Mouse (Mus musculus): ENCODE measurements around the gene Etfb. TPM values are rescaled to one million over a fixed set of nuclear protein-coding genes. Genes with fewer than 3 reads are reported as not detected.

Etfb gene
- polyA plus RNA-seq, 1 experiment from 2014 or later = 760 TPM

DNA sequence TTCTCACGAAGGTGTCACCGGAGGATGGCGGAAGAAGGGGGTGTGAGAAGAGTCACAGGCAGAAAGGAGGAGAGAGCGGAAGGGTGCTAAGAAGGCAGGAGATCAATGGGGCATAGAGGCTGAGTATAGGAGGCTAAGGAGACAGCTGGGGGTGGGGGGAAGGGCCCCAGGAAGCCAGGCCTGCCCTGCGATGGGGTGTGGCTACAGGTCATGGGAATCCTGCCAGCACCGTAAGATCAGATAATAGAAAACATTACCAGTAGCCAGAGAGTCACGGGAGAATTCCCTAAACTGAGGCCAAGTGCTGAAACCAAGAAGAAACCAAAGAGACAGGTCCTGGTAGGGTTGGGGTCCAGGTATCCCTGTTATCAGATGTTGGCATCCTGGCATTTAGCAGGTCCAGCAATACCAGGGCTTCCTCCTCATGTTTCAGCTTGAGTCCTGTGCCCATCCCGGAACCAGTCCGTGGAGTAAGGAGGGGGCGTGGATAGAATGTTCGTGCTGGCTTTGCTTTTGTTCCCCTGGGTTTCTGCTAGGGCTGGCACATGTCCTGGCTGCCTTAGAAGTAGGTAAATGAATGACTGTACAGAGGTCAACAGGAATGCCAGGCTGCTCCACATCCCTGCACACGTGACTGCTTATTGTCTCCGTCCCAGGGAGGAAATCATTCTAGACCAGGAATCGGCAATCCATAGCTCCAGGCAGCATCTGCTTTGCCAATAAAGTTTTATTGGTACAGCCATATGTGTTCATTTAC is 9.9 kb downstream of the Etfb start:
- TF ChIP-seq CTCF (IDR thresholded peaks at IDR 0.05; ENCODE audit: low read depth) = no peak
- TF ChIP-seq EP300 (IDR thresholded peaks at IDR 0.05; ENCODE audit: low read depth) = no peak
- Histone ChIP-seq H3K9me3 (ENCODE audit: low read length) (no peaks in the 10 kb centered on the region), H3K27me3 (ENCODE audit: insufficient read depth, low read length) (no peaks in the 10 kb centered on the region), H3K4me3 (ENCODE audit: low read depth, low read length) (no peak overlapping the region), H3K9ac (replicated peaks) (no peak overlapping the region), H3K4me2 (ENCODE audit: low read depth, low read length) (no peak overlapping the region), H3K36me3 (replicated peaks; ENCODE audit: insufficient read depth, low read length) (peaks cover 47% of the 10 kb centered on the region), H3K27ac (ENCODE audit: low read depth) (no peak overlapping the region), H3K4me1 (ENCODE audit: insufficient read depth) (peaks cover 17% of the 10 kb centered on the region)
- 79% methylated on average over 14 of the region's 14 CpGs for WGBS (ENCODE audit: insufficient replicate concordance)
- ATAC-seq (no peak), DNase-seq (no peak)

- Histone ChIP-seq H3K36me3 (replicated peaks; ENCODE audit: insufficient read depth, low read length) (peaks cover 47% of the 10 kb centered on the region), H3K9me3 (ENCODE audit: low read length) (no peaks in the 10 kb centered on the region), H3K4me3 (ENCODE audit: low read depth, low read length) (no peak overlapping the region), H3K9ac (replicated peaks) (no peak overlapping the region), H3K27ac (ENCODE audit: low read depth) (no peak overlapping the region), H3K4me2 (ENCODE audit: low read depth, low read length) (no peak overlapping the region), H3K4me1 (ENCODE audit: insufficient read depth) (peaks cover 16% of the 10 kb centered on the region), H3K27me3 (ENCODE audit: insufficient read depth, low read length) (no peaks in the 10 kb centered on the region)
- ATAC-seq (no peak), DNase-seq (no peak)
- 72% methylated on average over 6 of the region's 6 CpGs for WGBS (ENCODE audit: insufficient replicate concordance)
- TF ChIP-seq EP300 (IDR thresholded peaks at IDR 0.05; ENCODE audit: low read depth) (no peak), CTCF (IDR thresholded peaks at IDR 0.05; ENCODE audit: low read depth) (no peak)
Observed at GRCm38 (mm10) chr7:43454371-43454770, 10.5 kb downstream of the Etfb start.

DNA sequence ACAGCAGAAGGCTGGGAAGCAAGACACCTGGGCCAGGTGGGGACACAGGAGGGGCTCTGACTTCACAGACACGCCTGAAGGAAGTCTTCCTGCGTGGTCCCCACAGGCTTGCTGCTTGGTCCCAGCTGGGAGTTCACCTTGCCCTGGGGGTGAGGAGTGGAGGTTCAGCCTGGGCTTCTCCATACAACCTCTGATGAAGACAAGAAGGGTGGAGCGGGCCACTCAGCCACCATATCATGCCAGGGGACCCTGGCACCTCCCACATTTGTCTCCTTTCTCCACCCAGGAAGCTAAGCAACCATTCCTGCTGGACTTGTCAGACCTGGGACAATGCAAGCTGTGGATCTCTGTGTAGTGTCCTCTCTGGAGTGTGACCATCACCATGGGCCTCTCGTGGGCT is 19.0 kb downstream of the Etfb start, which contains the start of gene Vsig10l:
Gene Vsig10l (plus strand): TSS at position 301 of the 400 bp plus-strand sequence.
- WGBS (ENCODE audit: insufficient replicate concordance) = 58% methylated on average over 4 of the region's 4 CpGs

DNA sequence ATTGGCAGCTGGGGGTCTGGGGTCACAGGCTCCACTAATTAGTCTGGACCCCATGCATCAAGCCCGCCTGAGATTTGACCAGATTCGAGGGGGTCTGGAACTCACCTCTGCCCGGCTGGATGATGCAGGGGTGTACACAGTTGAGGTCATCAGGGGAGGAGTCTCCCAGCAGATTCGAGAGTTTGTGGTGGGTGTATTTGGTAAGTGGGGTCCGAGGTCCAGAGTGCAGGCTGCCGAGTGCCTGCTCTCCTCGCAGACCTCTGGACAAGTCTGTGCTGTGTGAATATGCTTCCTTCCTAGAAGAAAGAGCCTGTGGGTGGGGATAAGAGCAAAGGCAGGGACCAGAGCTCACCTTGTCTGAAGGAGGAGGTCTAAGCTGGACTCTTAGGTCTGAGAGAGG is 20.1 kb downstream of the Etfb start:
- Histone ChIP-seq H3K4me1 (ENCODE audit: insufficient read depth) (peaks cover 16% of the 10 kb centered on the region), H3K36me3 (replicated peaks; ENCODE audit: insufficient read depth, low read length) (no peaks in the 10 kb centered on the region), H3K27ac (ENCODE audit: low read depth) (no peak overlapping the region), H3K27me3 (ENCODE audit: insufficient read depth, low read length) (no peaks in the 10 kb centered on the region), H3K4me3 (ENCODE audit: low read depth, low read length) (no peak overlapping the region), H3K9me3 (ENCODE audit: low read length) (no peaks in the 10 kb centered on the region), H3K4me2 (ENCODE audit: low read depth, low read length) (no peak overlapping the region), H3K9ac (replicated peaks) (0 out of 2 replicates have a peak overlapping the region, but pooled peaks have one; percentile 2)
- no peak for DNase-seq
- no peak for TF ChIP-seq EP300 (IDR thresholded peaks at IDR 0.05; ENCODE audit: low read depth)
- TF ChIP-seq CTCF (IDR thresholded peaks at IDR 0.05; ENCODE audit: low read depth) = no peak
- 56% methylated on average over 7 of the region's 7 CpGs for WGBS (ENCODE audit: insufficient replicate concordance)
- no peak for ATAC-seq

More for the DNA sequence above, 19.0 kb downstream of the Etfb start, which contains the start of gene Vsig10l:
- TF ChIP-seq CTCF (IDR thresholded peaks at IDR 0.05; ENCODE audit: low read depth) (no peak), EP300 (IDR thresholded peaks at IDR 0.05; ENCODE audit: low read depth) (no peak)
- no peak within 1 kb of the TSS for H3K9ac ChIP-seq (replicated peaks)
- no peak for DNase-seq
- no peak for ATAC-seq
- no peaks in the 10 kb centered on the region for H3K9me3 ChIP-seq (ENCODE audit: low read length)
- H3K4me1 ChIP-seq (ENCODE audit: insufficient read depth) = peaks cover 16% of the 10 kb centered on the region
- H3K36me3 ChIP-seq (replicated peaks; ENCODE audit: insufficient read depth, low read length) = peaks cover under 1% of the 10 kb centered on the region; the same call in 1 of the 2 replicates
- H3K4me3 ChIP-seq (ENCODE audit: low read depth, low read length) = no peak within 1 kb of the TSS
- no peak within 1 kb of the TSS for H3K4me2 ChIP-seq (ENCODE audit: low read depth, low read length)
- H3K27ac ChIP-seq (ENCODE audit: low read depth) = no peak within 1 kb of the TSS
- no peaks in the 10 kb centered on the region for H3K27me3 ChIP-seq (ENCODE audit: insufficient read depth, low read length)

- H3K4me1 ChIP-seq (ENCODE audit: insufficient read depth) = peaks cover 16% of the 10 kb centered on the region
- WGBS (ENCODE audit: insufficient replicate concordance) = 11% methylated on average over 35 of the region's 35 CpGs
- no peaks in the 10 kb centered on the region for H3K27me3 ChIP-seq (ENCODE audit: insufficient read depth, low read length)
- no peak overlapping the region for H3K27ac ChIP-seq (ENCODE audit: low read depth)
- H3K9ac ChIP-seq (replicated peaks) = peak overlapping the region; percentile 48
- H3K4me3 ChIP-seq (ENCODE audit: low read depth, low read length) = peak overlapping the region; percentile 60
- no peaks in the 10 kb centered on the region for H3K9me3 ChIP-seq (ENCODE audit: low read length)
- H3K36me3 ChIP-seq (replicated peaks; ENCODE audit: insufficient read depth, low read length) = no peaks in the 10 kb centered on the region
- ATAC-seq (no peak), DNase-seq (peak; percentile 33)
- H3K4me2 ChIP-seq (ENCODE audit: low read depth, low read length) = peak overlapping the region; percentile 93
- TF ChIP-seq CTCF (IDR thresholded peaks at IDR 0.05; ENCODE audit: low read depth) (peak; percentile 56; the same call in 1 of the 2 replicates), EP300 (IDR thresholded peaks at IDR 0.05; ENCODE audit: low read depth) (no peak)
Observed at GRCm38 (mm10) chr7:43464864-43465343, 21.0 kb downstream of the Etfb start.

- under 1% methylated on average over 33 of the region's 33 CpGs for WGBS (ENCODE audit: insufficient replicate concordance)
- DNase-seq = peak; percentile 93
- Histone ChIP-seq H3K27ac (ENCODE audit: low read depth) (peak overlapping the region; percentile 24; the same call in 1 of the 2 replicates), H3K27me3 (ENCODE audit: insufficient read depth, low read length) (no peaks in the 10 kb centered on the region), H3K9me3 (ENCODE audit: low read length) (no peaks in the 10 kb centered on the region), H3K4me3 (ENCODE audit: low read depth, low read length) (peak overlapping the region; percentile 60), H3K4me2 (ENCODE audit: low read depth, low read length) (peak overlapping the region; percentile 93), H3K36me3 (replicated peaks; ENCODE audit: insufficient read depth, low read length) (no peaks in the 10 kb centered on the region), H3K4me1 (ENCODE audit: insufficient read depth) (peaks cover 16% of the 10 kb centered on the region), H3K9ac (replicated peaks) (peak overlapping the region; percentile 49)
- TF ChIP-seq CTCF (IDR thresholded peaks at IDR 0.05; ENCODE audit: low read depth) = no peak; the same call in 1 of the 2 replicates
- TF ChIP-seq EP300 (IDR thresholded peaks at IDR 0.05; ENCODE audit: low read depth) = no peak
- ATAC-seq = peak; percentile 89
Observed at GRCm38 (mm10) chr7:43465344-43466098, 21.6 kb downstream of the Etfb start.
